Mouse (Mus musculus) cerebellum, postnatal 36 days (tissue): ENCODE results near the gene Slc43a3.

ENCODE experiments used
- DNase-seq, 2 experiments: peaks; one replicate each; pipeline ENCODE4 v3.0.0; 2021 to 2022; ENCODE audit warnings: mixed read lengths in 2 of 2

The Slc43a3 gene

GRCm38 (mm10) chr2:84987930-84988329 lies 51.6 kb downstream of the Slc43a3 start, which contains the start of gene Prg3:
Prg3 (plus strand) TSS chr2:84988215.
- DNase-seq, result no peak

- no peak for DNase-seq
Observed at GRCm38 (mm10) chr2:84996376-84996775, 60.0 kb downstream of the Slc43a3 start.

- no peak for DNase-seq
Observed at GRCm38 (mm10) chr2:84999486-85000181, 63.3 kb downstream of the Slc43a3 start.

- DNase-seq, result no peak
Observed at GRCm38 (mm10) chr2:85001497-85001896, 65.1 kb downstream of the Slc43a3 start.

- no peak for DNase-seq
Observed at GRCm38 (mm10) chr2:85002575-85002974, 66.2 kb downstream of the Slc43a3 start.

- DNase-seq, result no peak
Observed at GRCm38 (mm10) chr2:85004341-85004740, 68.0 kb downstream of the Slc43a3 start.

GRCm38 (mm10) chr2:85006600-85006999 lies 70.2 kb downstream of the Slc43a3 start:
- DNase-seq, result no peak

- no peak for DNase-seq
Observed at GRCm38 (mm10) chr2:85007729-85008128, 71.3 kb downstream of the Slc43a3 start.
